Mouse (Mus musculus): ENCODE measurements around the gene Olfr750. TPM values are rescaled to one million over a fixed set of nuclear protein-coding genes. Genes with fewer than 3 reads are reported as not detected.

Olfr750 gene
- polyA plus RNA-seq, 1 experiment from 2014 or later, result not detected

DNA sequence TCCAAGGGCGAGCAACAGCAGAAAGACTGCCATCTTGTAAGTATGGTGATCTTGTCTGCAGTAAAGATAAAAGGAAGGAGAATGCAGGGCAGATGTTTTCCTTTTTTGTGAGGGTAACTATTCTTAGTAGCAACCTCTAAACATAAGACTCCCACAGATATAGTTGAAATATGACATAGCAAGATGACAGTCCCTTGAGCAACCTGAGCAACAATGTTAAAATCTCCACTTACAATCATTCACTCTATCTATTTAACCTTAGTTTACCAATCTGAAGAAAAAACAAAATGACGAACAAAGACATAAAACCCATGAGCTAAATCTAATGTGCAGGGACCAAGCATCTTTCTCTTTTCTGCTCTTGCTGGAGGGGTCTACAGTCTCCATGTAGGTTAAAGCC is 24.2 kb downstream of the Olfr750 start, which contains the start of gene Rnase11:
Rnase11 (minus strand) TSS at position 101 of the 400 bp plus-strand sequence.
- no peak within 1 kb of the TSS for H3K4me3 ChIP-seq
- no peaks in the 10 kb centered on the region; the same call in 1 of the 2 replicates for H3K27me3 ChIP-seq (replicated peaks; ENCODE audit: low read depth, poor library complexity, severe bottlenecking)
- H3K4me1 ChIP-seq, result peaks cover 16% of the 10 kb centered on the region
- 87% methylated on average over 2 of the region's 2 CpGs for WGBS
- H3K27ac ChIP-seq (replicated peaks), result no peak within 1 kb of the TSS
- DNase-seq (ENCODE audit: low spot score), result no peak
- no peaks in the 10 kb centered on the region for H3K9me3 ChIP-seq
- no peaks in the 10 kb centered on the region for H3K36me3 ChIP-seq (replicated peaks)

DNA sequence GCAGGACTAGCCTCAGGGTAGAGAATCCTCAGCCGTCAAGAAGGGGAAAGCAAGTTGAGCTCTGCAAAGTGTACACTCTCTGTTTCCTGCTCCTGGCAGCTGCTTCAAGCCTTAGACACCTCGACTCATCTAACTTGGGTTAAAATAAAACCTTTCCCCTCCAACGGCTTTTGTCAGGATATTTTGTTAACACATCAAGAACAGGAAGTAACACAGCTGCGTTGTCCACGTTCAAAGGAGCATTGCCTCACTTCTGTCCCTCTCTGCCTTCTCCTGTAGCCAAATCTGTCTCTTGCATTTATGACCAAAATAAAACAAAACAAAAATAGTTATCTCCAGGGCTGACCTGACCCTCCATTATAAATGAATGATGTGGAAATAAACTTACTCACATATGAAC is 26.4 kb downstream of the Olfr750 start:
- Histone ChIP-seq H3K4me3 (no peak overlapping the region), H3K4me1 (peaks cover 6% of the 10 kb centered on the region), H3K27me3 (replicated peaks; ENCODE audit: low read depth, poor library complexity, severe bottlenecking) (no peaks in the 10 kb centered on the region; the same call in 1 of the 2 replicates), H3K36me3 (replicated peaks) (no peaks in the 10 kb centered on the region), H3K9me3 (no peaks in the 10 kb centered on the region), H3K27ac (replicated peaks) (no peak overlapping the region)
- 56% methylated on average over 5 of the region's 5 CpGs for WGBS
- no peak for DNase-seq (ENCODE audit: low spot score)

- no peak within 1 kb of the TSS for H3K27ac ChIP-seq (replicated peaks)
- 72% methylated on average over 6 of the region's 6 CpGs for WGBS
These were observed 32.5 kb downstream of the Olfr750 start, which contains the start of gene Rnase9 for GRCm38 (mm10) chr14:51041769-51042168. Rnase9 (minus strand) TSS chr14:51041869.

DNA sequence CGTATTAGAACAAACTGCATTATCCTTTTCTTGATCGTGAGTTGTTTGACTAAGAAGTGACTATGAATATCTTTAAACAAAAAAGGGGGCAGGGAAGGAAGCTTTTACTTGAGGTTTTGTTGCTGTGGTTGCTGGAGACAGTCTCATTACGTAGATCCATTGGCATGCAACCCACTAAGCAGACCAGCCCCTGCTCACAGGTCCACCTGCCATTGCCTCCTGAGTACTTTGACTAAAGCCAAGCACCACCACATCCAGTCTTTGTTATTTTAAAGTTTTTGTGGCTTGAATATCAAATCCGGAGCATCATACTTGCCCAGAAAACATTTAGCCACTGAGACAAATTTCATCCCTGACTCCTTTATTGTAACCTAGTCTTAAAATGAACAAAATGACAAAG is 38.0 kb downstream of the Olfr750 start:
- no peaks in the 10 kb centered on the region for H3K9me3 ChIP-seq
- 87% methylated on average over 4 of the region's 4 CpGs for WGBS
- H3K4me1 ChIP-seq, result no peaks in the 10 kb centered on the region
- no peaks in the 10 kb centered on the region for H3K27me3 ChIP-seq (replicated peaks; ENCODE audit: low read depth, poor library complexity, severe bottlenecking)
- H3K4me3 ChIP-seq, result no peak overlapping the region
- no peaks in the 10 kb centered on the region for H3K36me3 ChIP-seq (replicated peaks)
- no peak overlapping the region for H3K27ac ChIP-seq (replicated peaks)
- DNase-seq (ENCODE audit: low spot score), result no peak

More at GRCm38 (mm10) chr14:51041769-51042168, 32.5 kb downstream of the Olfr750 start, which contains the start of gene Rnase9:
- DNase-seq (ENCODE audit: low spot score), result no peak
- Histone ChIP-seq H3K4me3 (no peak within 1 kb of the TSS), H3K36me3 (replicated peaks) (no peaks in the 10 kb centered on the region), H3K4me1 (no peaks in the 10 kb centered on the region), H3K27me3 (replicated peaks; ENCODE audit: low read depth, poor library complexity, severe bottlenecking) (no peaks in the 10 kb centered on the region), H3K9me3 (no peaks in the 10 kb centered on the region)

DNA sequence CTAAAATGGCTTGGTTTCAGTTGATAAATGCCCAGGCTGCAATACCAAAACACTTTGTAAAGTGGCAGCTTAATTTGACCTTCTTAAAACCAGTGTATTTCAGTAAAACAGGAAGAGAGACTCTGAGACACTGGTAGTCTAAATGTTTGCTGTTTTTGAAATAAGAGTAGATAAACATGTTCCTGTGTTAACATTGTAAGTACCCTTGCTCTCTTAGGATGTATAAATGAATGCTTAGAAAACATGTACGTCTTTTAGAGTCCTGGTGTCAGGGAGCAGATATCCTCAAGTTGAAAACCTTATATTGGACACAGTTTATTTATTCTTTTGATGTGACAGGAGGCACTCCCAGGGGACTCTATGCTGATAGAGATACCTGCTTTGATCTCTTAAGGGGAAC is 39.0 kb downstream of the Olfr750 start:
- WGBS, result 71% methylated on average over 1 of the region's 1 CpGs
- Histone ChIP-seq H3K27ac (replicated peaks) (no peak overlapping the region), H3K4me3 (no peak overlapping the region), H3K9me3 (no peaks in the 10 kb centered on the region), H3K27me3 (replicated peaks; ENCODE audit: low read depth, poor library complexity, severe bottlenecking) (no peaks in the 10 kb centered on the region), H3K36me3 (replicated peaks) (no peaks in the 10 kb centered on the region), H3K4me1 (no peaks in the 10 kb centered on the region)
- DNase-seq (ENCODE audit: low spot score), result no peak

- 59% methylated on average over 3 of the region's 3 CpGs for WGBS
- Histone ChIP-seq H3K4me1 (no peaks in the 10 kb centered on the region), H3K27ac (replicated peaks) (no peak overlapping the region), H3K36me3 (replicated peaks) (no peaks in the 10 kb centered on the region), H3K4me3 (no peak overlapping the region), H3K27me3 (replicated peaks; ENCODE audit: low read depth, poor library complexity, severe bottlenecking) (no peaks in the 10 kb centered on the region), H3K9me3 (no peaks in the 10 kb centered on the region)
- no peak for DNase-seq (ENCODE audit: low spot score)
These were observed 46.7 kb downstream of the Olfr750 start for GRCm38 (mm10) chr14:51027387-51028155.

DNA sequence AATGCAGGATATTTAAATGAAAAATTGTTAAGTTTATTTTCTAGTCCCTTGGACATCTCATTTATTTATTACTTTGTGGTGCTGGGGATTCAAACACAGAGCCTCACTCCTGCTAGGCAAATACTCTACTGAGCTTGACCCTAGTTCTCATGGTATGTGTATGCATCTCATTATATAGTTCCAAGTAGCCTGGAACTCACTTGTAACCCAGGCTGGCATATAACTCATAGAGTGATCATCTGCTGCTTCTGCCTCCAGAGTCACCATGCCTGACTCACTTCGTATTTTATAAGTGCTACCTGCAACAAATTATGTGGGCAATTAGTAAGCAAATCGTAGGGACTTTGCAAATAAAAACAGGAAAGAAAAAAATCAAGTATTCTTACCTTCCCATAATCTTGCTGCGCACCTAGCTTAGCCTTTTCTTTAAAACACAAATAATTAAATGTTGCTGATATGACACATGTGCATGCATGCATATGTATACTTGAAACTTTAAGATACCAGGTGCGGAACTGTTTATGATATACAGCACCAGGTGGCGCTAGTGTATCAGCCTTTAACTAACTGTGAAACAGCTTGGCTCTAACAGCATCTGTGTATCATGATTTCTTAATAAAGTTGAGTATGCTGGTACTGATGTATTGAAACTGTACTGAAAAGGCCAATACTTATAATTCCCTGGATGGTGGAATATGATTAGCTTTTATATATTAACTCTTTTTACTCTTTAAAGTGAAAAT is 47.7 kb downstream of the Olfr750 start:
- Histone ChIP-seq H3K4me3 (no peak overlapping the region), H3K27ac (replicated peaks) (no peak overlapping the region), H3K9me3 (no peaks in the 10 kb centered on the region), H3K27me3 (replicated peaks; ENCODE audit: low read depth, poor library complexity, severe bottlenecking) (no peaks in the 10 kb centered on the region), H3K4me1 (no peaks in the 10 kb centered on the region), H3K36me3 (replicated peaks) (no peaks in the 10 kb centered on the region)
- peak; percentile 61 for DNase-seq (ENCODE audit: low spot score)
- WGBS, result 37% methylated on average over 5 of the region's 5 CpGs

- H3K4me1 ChIP-seq, result no peaks in the 10 kb centered on the region
- no peak overlapping the region for H3K4me3 ChIP-seq
- H3K27me3 ChIP-seq (replicated peaks; ENCODE audit: low read depth, poor library complexity, severe bottlenecking), result no peaks in the 10 kb centered on the region
- H3K27ac ChIP-seq (replicated peaks), result no peak overlapping the region
- WGBS, result 80% methylated on average over 1 of the region's 1 CpGs
- no peaks in the 10 kb centered on the region for H3K36me3 ChIP-seq (replicated peaks)
- DNase-seq (ENCODE audit: low spot score), result no peak
- H3K9me3 ChIP-seq, result no peaks in the 10 kb centered on the region
These were observed 49.4 kb downstream of the Olfr750 start for GRCm38 (mm10) chr14:51024820-51025219.

DNA sequence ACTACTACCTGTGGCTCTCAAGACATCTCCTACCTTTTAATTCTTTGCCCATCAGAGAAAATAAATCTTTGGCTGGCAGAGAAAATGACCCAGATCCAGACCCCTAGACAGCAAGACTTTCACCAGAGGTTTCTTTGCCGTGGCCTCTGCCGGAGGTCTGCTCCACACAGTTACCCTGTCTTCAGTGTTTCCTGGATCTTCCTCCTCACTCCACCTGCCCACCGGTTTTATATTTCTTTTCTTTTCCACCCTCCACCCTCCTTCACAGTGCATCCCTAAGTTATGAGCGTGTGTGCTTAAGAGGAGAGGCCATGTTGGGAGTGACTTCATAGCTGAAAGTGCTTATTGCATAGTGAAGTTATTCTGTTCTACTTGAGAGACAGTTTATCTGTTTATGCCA is 50.8 kb downstream of the Olfr750 start:
- DNase-seq (ENCODE audit: low spot score), result no peak
- Histone ChIP-seq H3K9me3 (no peaks in the 10 kb centered on the region), H3K27me3 (replicated peaks; ENCODE audit: low read depth, poor library complexity, severe bottlenecking) (no peaks in the 10 kb centered on the region), H3K36me3 (replicated peaks) (no peaks in the 10 kb centered on the region), H3K27ac (replicated peaks) (no peak overlapping the region), H3K4me1 (no peaks in the 10 kb centered on the region), H3K4me3 (no peak overlapping the region)
- WGBS, result 83% methylated on average over 4 of the region's 4 CpGs

- H3K27ac ChIP-seq (replicated peaks), result no peak overlapping the region
- no peak overlapping the region for H3K4me3 ChIP-seq
- no peaks in the 10 kb centered on the region for H3K36me3 ChIP-seq (replicated peaks)
- no peaks in the 10 kb centered on the region for H3K4me1 ChIP-seq
- no peaks in the 10 kb centered on the region for H3K27me3 ChIP-seq (replicated peaks; ENCODE audit: low read depth, poor library complexity, severe bottlenecking)
- 62% methylated on average over 3 of the region's 3 CpGs for WGBS
- no peaks in the 10 kb centered on the region for H3K9me3 ChIP-seq
- no peak for DNase-seq (ENCODE audit: low spot score)
These were observed 57.0 kb downstream of the Olfr750 start for GRCm38 (mm10) chr14:51017256-51017655.
